Mouse (Mus musculus): ENCODE results near the gene Elmo1. TPM values are rescaled to one million over a fixed set of nuclear protein-coding genes. Genes with fewer than 3 reads are reported as not detected.

Gene Elmo1
- total RNA-seq, 2 experiments from 2014 or later: 28.5 to 36.9 TPM

- DNase-seq (ENCODE audit: low spot score in 2 of 2): no peak
Observed at GRCm38 (mm10) chr13:20254911-20255310, 164.5 kb downstream of the Elmo1 start.

DNA sequence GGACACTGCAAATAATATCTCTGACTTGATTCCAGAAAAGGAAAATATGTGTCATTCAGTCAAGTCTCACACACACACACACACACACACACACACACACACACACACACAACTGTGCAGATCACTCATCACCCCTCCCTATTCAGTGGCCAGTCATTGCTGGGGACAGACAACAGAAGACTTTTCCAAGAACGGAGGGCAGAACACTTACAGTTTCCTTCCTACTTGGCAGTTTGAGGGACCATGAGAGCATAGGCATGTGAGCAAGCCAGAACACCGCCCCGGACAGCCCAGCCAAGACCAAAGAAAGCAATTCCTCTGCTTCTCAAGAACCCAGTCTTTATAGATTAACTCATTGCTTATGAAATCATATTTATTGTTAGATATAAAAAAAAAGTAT lies 165.0 kb downstream of the Elmo1 start:
- DNase-seq (ENCODE audit: low spot score in 2 of 2): no peak

- DNase-seq (ENCODE audit: low spot score in 2 of 2): no peak
Observed at GRCm38 (mm10) chr13:20256613-20257012, 166.2 kb downstream of the Elmo1 start.

GRCm38 (mm10) chr13:20257562-20258525 lies 167.4 kb downstream of the Elmo1 start:
- DNase-seq (ENCODE audit: low spot score in 2 of 2): no peak

GRCm38 (mm10) chr13:20263173-20263572 lies 172.8 kb downstream of the Elmo1 start:
- DNase-seq (ENCODE audit: low spot score in 2 of 2): no peak

DNA sequence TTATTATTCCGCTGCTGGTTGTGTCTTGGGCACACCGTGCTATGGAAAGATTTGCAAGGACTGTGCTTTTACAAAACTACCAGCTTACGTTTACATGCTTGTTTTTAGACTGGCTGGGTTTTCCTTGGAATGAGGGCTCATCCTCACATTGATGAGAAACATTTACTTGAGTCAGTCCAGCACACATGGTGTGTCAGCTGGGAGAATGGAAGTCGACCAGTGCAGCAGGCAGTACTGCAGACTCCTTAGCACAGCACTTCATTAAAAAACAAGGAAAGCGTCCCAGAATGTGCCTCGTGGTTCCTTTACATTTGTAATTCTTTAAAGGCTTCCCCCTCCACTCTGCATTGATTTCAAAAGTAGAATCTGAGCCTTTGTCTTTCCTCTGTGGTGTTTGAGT lies 179.8 kb downstream of the Elmo1 start:
- peak in 1 of 2 experiments; percentile 15 for DNase-seq (ENCODE audit: low spot score in 2 of 2)

DNA sequence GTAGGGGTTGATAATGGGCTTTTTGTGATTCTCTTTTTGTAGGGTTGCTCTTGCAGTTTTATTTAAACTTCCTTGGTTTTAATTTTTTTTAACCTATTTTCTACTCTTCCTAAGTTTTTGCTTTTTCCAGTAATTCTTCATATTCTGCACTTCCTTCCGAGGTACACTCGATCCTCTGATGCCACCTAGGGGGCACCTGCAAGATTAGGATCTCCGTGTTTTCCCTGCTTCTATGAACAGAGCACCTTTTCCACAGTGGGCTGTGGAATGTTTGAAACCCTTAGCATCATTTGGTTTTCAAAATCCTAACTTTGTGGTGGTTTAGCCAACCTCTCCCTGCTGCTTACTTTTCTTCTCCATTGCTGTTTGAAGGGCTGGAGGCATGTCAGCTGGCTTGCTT lies 181.4 kb downstream of the Elmo1 start:
- peak in 1 of 2 experiments; percentile 21 for DNase-seq (ENCODE audit: low spot score in 2 of 2)

- DNase-seq (ENCODE audit: low spot score in 2 of 2): peak in 1 of 2 experiments; percentile 34
Observed at GRCm38 (mm10) chr13:20272562-20272961, 182.2 kb downstream of the Elmo1 start.

- DNase-seq (ENCODE audit: low spot score in 2 of 2): no peak
Observed at GRCm38 (mm10) chr13:20279889-20280288, 189.5 kb downstream of the Elmo1 start.

DNA sequence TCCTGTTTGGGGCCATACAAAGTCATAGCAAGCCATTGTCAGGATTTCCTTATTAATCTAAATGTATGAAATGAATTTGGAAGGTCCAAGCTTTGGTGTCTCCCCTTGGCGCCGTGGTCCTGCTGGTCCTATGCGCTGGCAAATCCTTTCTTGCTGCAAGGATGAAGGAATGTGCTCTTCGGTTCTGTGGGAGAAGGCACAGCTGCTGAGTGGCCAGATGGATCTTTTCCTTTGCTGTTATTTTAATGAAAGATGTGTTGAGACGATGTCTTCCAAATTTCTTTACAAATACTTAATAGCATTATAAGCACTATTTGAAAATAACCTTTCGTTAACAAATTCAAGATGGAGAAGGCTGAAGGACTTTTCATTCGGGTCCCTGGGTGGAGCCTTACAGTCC lies 193.5 kb downstream of the Elmo1 start:
- no peak for DNase-seq (ENCODE audit: low spot score in 2 of 2)

- no peak for DNase-seq (ENCODE audit: low spot score in 2 of 2)
Observed at GRCm38 (mm10) chr13:20286680-20287079, 196.3 kb downstream of the Elmo1 start.

GRCm38 (mm10) chr13:20288393-20288792 lies 198.0 kb downstream of the Elmo1 start:
- DNase-seq (ENCODE audit: low spot score in 2 of 2): no peak

DNA sequence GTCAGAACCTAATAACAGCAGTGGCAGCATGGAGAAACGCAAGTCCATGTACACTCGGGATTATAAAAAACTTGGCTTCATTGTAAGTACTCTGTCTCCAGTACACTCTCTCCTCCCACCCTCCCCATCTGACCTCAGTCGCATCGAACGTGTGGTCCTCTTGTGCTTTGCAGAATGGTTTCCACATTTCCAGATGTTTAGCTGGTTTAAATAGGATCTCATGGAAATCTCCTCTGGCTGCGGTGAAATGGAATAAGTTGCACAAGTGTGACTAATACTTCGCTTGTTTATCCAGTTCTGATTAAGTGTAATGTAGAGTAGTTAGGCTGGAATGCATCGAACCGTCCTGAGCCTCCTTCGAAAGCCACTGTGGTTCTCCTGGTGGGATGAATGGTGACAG lies 200.0 kb downstream of the Elmo1 start:
- DNase-seq (ENCODE audit: low spot score in 2 of 2): no peak

DNA sequence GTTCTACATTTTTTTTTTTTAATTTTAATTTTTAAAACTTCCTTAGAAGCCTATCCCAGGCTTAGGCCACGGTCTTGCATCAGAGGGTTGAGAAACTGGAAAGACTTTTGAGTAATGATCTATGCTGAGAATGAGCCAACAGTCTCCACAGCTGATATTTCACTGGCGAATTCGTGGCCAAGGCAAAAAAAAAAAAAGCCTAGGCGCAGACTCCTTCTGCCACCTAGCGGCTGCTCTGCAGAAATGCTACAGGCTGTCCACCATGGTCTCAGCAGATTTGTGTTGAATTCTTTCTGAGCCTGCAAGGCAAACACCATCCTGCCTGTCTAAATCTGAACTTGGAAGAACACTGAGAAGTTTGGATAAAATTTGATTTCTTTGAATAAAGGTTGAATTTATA lies 202.0 kb downstream of the Elmo1 start:
- peak in 1 of 2 experiments; percentile 47 for DNase-seq (ENCODE audit: low spot score in 2 of 2)

GRCm38 (mm10) chr13:20295278-20295970 lies 205.0 kb downstream of the Elmo1 start:
- DNase-seq (ENCODE audit: low spot score in 2 of 2): no peak

- peak; percentile 51 to 72 for DNase-seq (ENCODE audit: low spot score in 2 of 2)
Observed at GRCm38 (mm10) chr13:20297841-20298240, 207.4 kb downstream of the Elmo1 start.

GRCm38 (mm10) chr13:20299424-20299823 lies 209.0 kb downstream of the Elmo1 start:
- DNase-seq (ENCODE audit: low spot score in 2 of 2): peak in 1 of 2 experiments; percentile 62

DNA sequence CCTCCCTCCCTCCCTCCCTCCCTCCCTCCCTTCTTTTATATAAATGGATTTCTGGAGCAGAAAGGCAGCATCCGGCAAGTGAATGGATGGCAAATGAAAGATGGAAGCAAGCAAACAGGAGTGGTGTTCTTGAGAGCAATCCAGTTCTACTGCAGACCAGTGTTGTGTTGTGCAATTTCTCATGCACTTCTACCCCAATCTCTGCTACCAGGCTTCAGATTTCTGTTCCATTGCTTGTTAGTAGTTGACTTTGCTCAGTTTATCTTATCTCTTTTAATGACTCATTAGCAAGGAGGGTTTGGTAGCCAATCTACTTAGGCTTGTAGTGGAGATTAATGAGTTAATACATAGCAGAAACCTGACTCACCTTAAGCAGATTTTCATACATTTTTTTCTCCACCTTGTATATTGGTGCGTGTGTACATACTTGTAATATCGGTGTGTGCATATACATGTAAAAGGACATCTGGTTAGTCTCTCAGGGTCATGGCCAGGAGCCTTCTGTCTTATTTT lies 209.7 kb downstream of the Elmo1 start:
- DNase-seq (ENCODE audit: low spot score in 2 of 2): no peak

DNA sequence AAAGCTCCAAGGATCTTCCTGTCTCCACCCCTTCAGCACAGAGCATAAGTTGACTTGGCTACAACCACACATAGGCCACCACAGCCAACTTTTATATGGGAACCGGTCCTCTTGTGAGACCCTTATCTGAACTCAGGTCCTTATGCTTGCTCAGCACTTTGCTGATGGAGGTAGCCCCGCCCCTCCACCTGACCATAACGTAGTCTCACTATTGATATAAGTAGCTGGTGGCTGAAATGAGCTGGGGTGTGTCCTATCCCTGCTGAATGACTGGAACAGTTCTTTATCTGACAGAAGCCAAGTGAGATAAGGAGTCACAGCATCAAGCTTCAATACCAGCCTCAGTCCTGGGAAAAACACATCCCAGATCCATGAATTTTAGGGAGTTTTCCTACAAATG lies 210.2 kb downstream of the Elmo1 start:
- DNase-seq (ENCODE audit: low spot score in 2 of 2): no peak

- DNase-seq (ENCODE audit: low spot score in 2 of 2): no peak
Observed at GRCm38 (mm10) chr13:20301760-20302159, 211.4 kb downstream of the Elmo1 start.

DNA sequence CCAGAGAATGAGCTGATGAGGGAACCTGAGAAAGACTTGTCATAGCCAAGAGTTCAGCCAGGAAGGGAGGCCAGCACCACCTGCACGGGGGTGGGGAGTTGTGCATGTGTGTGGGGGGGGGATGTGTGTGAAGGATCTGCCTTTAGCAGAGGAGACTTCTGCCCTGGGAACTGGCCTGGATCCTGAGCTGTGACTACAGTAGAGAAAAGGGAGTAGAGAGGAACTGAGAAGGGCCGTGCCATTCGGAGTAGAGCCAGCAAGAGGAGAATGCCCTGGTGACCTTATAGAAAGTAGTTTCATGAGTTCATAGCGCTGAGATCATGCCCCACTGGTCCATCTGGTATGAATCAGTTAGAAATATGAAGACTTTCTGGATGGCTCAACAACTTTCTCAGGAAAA lies 215.2 kb downstream of the Elmo1 start:
- no peak for DNase-seq (ENCODE audit: low spot score in 2 of 2)
